Mouse (Mus musculus) layer of hippocampus, postnatal 36 days (tissue): ENCODE data around the gene Nab2. TPM values are rescaled to one million over a fixed set of nuclear protein-coding genes. Genes with fewer than 3 reads are reported as not detected.
"Not testable (repeated sequence)": the region's sequence is repeated elsewhere in the genome, so short reads cannot be mapped to it uniquely, and the experiment has no call there.

ENCODE experiments used
- DNase-seq, 2 experiments: peaks; one replicate each; pipeline ENCODE4 v3.0.0; 2022
- total RNA-seq, 2 experiments: library from RNA; stranded (reverse); gene quantifications; 2 replicates each; pipeline ENCODE4 v1.2.3; 2021

Gene Nab2
- total RNA-seq, 2 experiments from 2014 or later = 42.7 to 43.8 TPM

DNA sequence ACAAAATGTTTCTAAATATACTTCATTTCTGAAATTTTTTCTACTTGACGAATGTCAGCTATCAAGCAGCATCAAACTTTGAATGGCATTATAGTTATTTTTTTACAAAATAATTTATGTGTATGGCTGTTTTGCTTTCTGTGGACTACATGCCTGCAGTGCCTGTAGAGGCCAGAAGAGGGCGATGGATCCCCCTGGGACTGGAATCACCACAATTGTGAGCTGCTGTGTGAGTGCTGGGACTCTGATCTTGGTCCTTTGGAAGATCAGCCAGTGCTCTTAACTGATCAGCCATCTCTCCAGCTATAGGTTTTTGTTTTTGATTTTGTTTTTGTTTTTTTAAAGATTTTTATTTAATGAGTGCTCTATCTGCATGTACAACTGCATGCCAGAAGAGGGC lies 2.9 kb upstream of the Nab2 start:
- DNase-seq = no peak

DNA sequence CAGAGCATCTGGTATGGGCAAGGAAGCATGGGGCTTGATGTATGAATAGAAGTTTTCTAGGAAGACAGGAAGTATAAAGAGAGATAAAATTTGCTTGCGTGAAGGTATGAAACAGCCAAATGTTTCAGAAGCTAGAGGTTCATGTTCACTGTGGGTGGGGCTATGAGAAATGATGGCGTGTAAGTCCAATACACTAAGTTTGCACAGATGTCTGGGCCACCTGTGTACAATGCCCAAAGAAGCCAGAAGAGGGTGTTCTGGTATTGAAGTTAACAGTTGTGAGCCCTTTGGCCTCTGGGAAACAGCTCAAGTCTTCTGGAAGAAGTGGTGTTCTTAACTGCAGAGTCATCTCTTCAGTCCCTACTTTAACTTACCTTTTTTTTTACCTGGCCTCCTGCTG lies 1.8 kb upstream of the Nab2 start:
- DNase-seq = no peak

DNA sequence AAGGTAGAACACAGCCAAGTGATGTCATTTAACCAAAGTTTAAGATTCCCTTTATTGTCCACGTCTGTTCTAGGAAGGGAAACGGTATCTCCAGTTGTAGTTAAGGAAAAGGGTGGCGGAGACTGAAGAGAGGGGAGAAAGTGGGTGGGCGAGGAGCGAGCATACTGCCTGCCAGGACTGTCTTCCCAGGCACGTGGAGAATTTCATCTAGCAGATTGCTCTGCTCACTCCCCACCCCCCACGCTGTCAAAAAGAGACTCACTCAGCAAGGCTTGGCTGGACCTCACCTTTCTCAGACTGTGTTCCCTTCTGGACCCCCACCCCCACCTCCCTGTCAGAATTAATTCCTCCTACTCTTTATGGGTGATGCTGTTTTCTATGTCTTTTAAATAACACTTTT lies 802 bp upstream of the Nab2 start:
- DNase-seq = no peak

DNA sequence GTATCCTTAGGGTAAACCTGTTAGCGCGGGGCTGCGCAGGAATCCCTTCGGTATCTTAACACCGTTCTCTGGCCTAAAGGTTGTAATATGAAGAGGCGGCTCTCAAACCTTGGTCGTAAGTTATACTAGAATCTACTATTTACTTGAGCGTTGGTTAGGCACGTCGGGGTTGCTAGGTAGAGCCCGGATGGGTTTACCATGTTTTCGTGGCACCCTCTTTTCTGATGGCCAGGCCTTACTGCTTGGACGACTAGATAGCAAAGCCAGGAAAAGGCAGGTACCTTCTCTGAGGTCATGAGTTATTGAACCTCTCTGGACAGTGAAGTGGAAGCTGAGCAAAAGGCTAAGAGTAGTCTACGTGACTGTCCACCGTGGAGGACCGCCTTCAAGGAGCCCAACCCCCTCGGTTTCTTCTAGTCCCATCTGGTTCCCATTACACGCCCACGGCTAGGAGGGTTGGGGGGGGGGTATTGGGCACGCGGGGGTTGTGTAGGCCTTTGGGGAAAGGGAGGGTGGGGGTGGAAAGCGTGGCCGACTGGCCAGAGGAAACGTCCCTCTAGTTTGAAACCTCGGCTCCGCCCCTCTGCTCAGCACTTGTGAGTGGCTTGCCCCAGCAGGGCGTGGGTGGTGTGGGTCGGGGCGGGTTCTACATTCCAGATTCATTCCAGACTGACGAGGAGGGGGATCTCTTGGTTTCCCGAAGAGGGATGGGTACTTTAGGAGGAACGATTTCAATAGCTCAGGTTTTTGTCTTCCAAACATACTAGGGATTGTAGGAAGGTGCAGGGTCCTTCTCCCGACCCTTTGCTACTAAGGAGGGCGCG lies 887 bp downstream of the Nab2 start:
- peak; percentile 63 for DNase-seq

DNA sequence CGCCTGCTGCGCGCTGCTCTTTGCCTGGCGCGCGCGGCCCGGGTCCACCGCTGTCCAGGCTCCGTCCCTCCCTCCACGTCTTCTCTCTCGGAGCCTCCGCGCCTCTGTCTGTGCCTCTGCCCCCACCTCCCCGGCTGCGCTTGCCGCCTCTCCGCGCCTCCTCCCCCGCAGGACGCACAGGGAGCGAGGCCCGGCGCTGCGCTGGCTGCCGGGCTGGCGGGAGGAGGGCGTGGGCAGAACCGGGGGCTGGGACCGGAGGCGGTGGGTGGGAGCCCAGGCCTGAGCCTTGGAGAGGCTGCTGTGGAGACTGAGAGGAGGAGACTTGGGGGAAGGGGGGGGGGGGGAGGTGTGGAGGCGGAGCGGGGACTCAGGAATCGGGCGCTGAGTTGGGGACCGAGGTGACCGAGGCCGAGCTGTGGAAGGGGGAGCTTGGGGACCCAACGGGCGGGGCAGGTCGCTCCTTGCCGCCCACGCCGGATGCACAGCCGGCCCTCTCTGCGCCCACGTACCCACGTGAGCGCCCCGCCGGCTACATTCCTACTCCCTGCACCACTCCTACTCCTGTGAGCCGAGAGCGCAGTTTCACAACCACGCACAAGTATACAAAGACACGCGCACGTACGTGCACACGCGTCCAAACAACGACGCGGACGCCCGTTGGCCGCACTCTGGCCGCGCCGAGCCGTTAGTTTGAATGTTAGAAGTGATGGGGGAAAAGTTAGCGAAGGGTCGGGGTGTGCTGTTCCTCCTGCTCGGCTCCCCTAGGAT lies 1.7 kb downstream of the Nab2 start, which contains the start of gene Nemp1:
Gene Nemp1, plus strand, starts transcription at position 401 of the 768 bp plus-strand sequence.
- DNase-seq = peak; percentile 73 to 77

DNA sequence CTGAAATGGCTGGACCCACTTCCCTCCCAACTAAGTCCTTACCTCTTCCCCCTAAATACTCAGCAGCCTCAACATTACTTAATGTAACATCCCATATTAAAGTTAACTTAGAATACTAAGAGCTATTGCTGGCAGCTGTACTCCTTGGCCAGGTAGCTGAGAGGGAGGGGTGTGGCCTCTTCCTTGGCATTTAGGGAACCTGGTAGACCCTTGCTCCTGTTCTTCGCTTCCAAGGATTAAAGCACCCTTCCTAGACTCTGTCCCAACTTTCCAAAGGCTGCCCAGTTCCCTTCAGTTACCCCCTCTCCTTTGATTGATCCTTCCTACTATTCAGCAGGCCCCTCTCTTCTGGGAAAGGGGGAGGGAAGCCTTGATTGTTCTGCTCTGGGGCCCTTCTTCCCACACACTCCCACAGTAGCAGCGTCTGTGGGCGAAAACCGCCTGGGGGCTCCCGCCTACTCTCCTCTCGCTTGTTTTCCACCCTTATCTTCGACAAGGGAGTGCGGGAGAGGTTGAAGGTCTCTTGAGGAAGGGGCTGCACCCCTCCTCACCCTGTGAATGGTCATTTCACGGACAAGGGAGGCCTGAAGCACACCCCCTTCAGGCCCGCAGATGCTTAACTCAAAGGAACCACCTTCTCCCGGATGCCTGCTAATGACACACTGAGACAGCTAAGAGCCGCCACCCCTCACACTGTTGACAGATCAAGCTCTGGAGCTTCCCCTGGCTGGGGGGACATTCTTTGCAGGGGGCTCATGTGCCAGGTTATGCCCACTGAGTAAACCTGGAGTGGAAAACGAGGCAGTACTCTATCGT lies 2.8 kb downstream of the Nab2 start:
- DNase-seq = no peak

DNA sequence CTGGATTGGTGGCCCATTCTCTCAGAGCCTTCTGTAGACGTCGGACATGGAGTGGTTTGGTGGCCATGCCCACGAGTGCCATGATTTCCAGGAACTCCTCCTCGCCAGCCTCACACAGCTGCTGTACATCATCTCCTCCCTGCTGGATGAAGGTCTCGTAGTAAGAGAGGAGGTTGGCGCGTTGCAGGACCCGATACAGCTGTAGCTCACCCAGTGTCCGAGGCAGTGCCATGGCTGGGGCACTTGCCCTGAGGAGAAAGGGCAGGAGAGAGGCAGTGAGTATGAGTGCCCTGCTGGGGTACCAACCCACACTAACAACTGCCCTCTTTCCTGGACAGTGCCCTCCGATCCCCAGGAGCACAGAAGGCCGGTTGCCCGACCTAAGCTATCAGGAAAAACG lies 3.5 kb downstream of the Nab2 start:
- DNase-seq = no peak

DNA sequence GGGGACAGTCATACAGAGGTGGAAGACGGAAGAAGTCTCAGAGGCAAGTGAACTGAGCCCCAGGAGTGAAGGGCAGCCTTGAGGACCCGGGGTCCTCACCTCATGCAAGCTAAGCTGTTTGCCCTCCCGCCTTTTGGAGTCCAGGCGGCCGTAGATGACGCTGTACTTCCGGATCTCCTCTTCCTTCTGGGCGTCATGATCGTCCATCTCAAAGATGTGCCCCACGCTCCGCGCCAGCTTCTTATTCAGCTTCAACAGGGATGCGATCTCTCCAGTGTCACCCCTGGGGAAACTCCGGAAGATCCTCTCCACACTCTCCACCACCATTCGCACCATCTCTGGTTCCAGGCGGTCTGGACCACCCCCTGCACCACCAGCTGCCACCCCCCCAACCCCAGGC lies 4.2 kb downstream of the Nab2 start:
- DNase-seq = no peak

DNA sequence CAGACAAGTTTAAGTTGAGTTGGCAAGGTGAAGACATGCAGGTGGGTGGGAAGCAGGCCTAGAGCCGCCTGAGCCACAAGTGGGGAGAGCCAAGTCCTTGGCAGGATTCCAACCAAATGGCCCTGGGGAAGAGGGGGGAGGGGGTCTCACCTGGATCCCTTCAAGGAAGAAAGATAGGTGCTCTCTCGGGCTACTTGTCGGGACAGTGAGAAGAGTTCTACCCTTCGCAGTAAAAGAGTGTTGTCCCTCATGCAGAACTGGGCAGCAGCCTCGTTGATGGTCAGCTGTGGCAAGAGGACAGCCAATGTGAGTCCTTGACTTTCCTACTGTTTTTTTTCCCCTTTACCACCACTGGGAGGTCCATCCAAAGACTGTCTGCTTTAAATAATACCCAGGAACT lies 4.8 kb downstream of the Nab2 start:
- DNase-seq = no peak

DNA sequence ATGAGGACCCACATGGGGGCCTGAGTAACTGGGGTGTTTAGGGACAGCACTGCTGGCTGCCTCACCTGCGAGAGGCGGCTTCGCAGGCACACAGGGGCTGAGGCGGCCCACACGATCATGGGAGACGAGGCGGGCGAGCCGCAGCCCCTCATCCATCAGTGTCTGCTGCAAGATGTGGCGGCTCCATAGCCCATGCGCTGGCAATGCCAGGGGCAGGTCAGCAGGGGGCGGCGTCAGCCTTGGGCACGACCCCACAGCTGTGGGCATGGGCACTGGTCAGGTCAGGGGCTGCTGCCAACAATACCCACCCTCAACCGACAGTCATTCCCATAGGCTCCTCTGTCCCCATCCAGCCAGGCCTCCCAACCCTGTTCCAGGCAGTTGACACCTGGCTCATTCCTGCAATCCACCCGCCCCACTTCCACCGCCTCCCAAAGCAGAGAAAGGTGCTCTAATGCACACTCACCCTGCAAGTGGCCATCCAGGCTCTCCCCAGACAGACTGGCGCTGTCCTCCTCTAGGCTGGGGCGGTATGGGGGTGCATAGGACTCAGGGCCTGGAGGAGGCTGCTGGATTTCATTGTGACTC lies 5.6 kb downstream of the Nab2 start:
- no peak for DNase-seq

DNA sequence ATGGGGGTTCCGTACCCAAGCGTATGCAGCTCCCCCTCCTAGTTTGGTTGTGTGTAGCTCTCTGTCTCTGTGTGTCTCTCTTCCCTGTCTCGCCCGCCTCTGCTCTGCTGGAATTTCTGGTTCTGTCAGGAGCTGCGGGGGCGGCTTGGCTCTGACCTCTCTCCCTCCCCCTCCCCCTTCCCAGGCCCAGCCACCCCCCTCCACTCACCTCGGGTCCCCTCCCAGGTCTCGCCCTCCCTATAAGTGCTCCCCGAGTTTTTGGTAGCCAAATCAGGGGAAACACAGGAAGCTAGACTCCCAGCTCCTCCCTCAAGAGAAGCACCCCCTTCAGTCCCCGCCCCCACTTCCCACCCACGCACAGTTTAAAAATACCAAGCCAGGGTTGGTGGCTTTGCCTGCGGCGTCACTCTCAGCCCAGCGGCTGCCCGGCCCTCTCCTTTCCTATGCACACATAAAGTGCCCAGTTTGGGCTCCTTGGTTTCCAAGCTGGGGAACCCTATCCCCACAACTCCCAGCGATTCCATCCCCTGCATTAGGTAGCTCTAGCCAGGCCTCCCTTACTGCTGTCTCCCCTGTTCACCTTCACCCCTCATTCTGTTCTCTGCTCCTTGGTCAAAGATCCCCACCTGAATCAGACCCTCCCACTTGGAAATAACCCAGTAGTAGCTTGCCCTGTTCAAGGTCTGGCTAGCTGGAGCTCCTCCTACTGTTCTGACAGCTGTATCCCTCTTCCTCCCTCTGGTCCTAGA lies 6.3 kb downstream of the Nab2 start:
- no peak for DNase-seq

DNA sequence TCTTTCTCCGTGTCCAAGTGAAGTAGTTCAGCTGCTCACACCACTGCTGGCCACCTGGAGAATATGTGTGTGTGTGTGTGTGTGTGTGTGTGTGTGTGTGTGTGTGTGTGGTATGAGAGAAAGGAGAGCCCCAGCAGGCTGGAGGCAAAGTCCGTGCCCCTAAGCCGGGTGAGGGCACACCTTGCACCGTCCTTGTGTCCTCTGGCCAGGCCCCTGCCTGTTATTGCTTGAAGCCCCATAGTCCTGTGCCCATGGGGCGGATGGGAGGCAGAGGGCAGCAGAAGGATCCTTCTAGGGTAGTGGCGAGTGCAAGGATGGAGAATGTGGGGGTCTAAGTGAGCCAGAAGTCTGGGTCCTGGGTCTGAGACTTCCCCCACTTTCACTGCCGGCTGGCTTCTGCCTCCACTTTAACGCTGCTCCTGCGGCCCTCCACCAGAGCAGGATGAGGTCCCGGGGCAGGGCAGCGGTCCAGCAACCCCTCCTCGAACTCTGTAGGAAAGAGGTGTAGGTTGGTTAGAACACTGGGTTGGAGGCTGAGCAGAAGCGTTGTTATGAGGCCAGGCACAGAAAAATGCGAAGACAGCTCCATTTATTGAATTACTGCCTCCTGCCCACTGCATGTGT lies 7.0 kb downstream of the Nab2 start:
- no peak for DNase-seq

DNA sequence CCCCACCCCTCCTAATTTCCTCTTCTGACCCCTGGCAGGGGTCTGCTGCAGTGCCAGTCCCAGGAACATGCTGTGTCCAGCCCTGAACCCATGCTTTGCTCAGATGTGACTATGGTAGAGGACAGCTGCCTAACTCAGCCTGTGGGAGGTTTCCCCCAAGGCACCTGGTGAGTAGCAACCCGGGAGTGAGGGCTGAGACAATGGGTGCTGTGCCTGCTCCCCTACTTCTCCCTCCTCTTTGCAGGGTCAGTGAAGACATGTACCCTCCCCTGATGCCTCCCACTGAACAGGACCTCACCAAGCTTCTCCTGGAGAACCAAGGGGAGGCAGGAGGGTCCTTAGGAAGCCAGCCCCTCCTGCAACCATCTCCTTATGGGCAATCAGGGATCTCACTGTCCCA lies 8.8 kb downstream of the Nab2 start:
- DNase-seq = no peak

DNA sequence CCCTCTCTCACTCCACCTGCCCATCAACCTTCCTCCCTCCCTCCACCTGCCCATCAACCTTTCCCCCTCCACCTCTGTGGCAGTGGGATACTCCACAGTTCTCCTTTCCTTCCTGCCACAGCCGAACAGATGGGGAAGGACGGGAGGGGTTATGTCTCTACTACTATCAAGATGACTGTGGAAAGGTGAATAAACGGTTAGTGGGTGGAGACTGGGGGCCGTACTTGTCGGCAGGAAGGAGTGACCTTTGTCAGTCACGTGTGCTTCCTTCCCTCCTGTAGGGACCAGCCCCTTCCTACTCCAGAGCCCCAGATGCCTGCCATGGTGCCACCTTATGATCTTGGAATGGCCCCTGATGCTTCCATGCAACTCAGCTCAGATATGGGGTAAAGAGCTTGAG lies 10.3 kb downstream of the Nab2 start:
- DNase-seq = no peak

DNA sequence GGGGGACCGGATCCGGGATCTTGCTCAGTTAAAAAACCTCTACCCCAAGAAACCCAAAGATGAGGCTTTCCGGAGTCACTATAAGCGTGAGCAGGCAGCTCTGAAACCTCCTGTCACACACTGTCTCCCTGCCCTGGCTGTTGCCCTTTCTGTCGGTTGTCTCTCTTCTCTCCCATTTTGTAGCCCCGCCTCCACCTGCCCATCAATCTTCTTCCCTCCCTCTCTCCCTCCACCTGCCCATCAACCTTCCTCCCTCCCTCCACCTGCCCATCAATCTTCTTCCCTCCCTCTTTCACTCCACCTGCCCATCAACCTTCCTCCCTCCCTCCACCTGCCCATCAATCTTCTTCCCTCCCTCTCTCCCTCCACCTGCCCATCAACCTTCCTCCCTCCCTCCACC lies 10.8 kb downstream of the Nab2 start:
- not testable (repeated sequence) for DNase-seq

DNA sequence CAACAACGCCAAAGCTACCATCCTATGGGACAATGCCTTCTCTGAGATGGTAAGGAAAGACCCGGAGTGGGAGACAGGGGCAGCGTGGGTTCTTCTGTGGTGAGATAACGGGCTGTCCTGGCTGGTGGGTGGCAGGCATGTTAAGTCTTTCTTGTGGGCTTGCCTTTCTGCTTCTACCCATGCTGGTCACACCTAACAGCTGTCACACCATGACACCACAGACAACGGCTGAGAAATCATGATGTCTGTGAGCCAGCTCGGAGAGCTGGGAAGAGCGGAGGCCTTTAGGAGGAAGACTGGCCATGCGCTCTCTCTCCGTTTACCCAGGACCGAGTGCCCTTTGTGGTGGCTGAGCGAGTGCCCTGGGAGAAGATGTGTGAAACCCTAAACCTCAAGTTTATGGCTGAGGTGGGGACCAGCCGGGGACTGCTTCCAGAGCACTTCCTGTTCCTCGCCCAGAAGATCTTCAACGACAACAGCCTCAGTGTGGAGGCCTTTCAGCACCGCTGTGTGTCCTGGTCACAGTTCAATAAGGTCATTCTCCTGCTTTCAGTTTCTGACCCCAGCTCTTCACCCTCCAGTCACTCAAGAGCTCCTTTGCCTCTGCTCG lies 13.3 kb downstream of the Nab2 start:
- DNase-seq = no peak

DNA sequence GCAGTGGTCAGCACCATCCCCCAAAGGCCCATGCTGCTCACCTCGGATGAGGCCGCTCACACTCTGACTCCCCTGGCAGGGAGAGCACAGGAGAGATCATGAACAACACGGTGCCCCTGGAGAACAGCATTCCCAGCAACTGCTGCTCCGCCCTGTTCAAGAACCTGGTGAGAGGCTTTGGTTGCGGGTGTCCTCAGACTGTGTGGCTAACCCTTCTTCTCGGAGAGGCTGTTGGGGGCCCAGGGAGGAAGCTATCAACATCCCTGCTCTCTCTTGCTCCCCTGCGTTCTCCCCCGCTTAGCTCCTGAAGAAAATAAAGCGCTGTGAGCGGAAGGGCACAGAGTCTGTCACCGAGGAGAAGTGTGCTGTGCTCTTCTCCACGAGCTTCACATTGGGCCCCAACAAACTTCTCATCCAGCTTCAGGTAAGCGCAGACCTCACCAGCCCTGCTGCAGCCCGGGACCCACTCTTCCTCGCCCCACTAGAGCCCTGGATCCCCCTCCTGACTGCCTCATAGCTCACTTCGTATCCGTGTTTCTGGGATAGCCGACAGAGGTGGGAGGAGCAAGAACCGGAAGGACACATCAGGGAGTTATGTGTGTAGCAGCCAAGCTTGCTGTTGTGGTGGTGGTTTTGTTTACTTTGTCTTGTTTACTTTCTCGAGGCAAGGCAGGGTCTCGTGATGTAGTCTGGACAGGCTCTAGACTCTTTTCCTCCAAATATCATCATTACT lies 15.3 kb downstream of the Nab2 start:
- DNase-seq = no peak

DNA sequence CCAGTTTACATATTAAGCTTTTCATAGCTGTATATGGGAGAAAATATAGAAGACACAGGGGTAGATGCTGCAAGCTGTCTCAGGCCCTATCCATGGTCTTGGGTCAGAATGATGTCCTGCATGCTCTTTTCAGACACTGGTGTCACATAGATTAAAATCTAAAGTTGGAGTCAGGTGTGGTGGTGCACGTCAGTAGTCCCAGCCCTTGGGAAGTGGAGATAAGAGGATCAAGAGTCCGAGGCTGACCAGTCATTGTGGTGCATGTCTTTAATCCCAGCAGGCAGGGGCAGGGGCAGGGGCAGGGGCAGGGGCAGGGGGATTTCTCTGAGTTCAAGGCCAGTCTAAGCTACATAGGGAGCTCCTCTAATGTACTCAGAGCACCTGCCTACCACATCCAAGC lies 22.6 kb downstream of the Nab2 start:
- DNase-seq = no peak

DNA sequence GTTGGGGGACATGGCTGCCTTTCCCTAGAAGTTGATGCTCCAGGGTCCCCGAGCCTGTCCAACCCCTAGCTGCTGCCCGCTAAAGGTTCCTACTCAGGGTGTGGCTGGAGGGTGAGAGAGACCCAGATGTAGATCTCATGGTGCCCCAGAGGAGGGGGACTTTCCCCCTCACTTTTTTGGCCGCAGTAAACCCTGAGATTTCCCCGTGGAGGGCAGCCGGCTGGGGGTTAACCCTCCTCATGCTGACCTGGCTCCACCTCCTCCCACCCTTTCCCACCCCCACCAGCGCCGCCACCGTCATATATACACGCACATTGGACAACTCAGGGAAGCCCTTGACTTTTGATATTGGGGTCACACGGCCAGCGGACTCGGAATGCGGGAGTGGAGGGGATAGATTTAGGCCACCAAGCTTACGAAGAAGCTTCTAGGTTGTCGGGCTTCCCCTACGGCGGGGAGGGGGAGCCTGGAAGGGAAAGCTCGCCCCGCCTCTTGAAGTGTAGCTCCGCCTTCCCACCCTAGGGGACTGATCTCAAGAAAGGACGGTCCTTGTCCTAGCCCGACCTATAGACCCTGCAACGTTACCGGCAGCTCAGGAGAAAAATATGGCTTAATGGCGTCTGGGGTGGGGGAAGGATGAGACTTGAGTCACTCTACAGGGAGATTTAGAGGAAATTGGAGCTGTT lies 24.7 kb downstream of the Nab2 start:
- peak in 1 of 2 experiments; percentile 18 for DNase-seq
